Mouse (Mus musculus) cerebellum, adult 9-11 months (tissue): ENCODE measurements around the gene Slc38a6.
A peak's percentile ranks its signal among the peaks of the same experiment; 100 is the strongest.

Source experiments
- DNase-seq: peaks from one replicate; pipeline ENCODE4 v3.0.0; 2022

The Slc38a6 gene

GRCm38 (mm10) chr12:73324742-73325141 lies 38.2 kb downstream of the Slc38a6 start:
- no peak for DNase-seq

GRCm38 (mm10) chr12:73325181-73325580 lies 38.6 kb downstream of the Slc38a6 start:
- no peak for DNase-seq

GRCm38 (mm10) chr12:73325617-73326016 lies 39.0 kb downstream of the Slc38a6 start:
- DNase-seq, result no peak

- DNase-seq, result no peak
Measured at GRCm38 (mm10) chr12:73327381-73327780, 40.8 kb downstream of the Slc38a6 start.

- DNase-seq, result no peak
Measured at GRCm38 (mm10) chr12:73328448-73329167, 42.0 kb downstream of the Slc38a6 start.

GRCm38 (mm10) chr12:73330236-73330635 lies 43.7 kb downstream of the Slc38a6 start:
- no peak for DNase-seq

- no peak for DNase-seq
Measured at GRCm38 (mm10) chr12:73332701-73333100, 46.1 kb downstream of the Slc38a6 start.

GRCm38 (mm10) chr12:73334051-73334551 lies 47.5 kb downstream of the Slc38a6 start:
- no peak for DNase-seq

- DNase-seq, result no peak
Measured at GRCm38 (mm10) chr12:73337127-73337526, 50.5 kb downstream of the Slc38a6 start.

- DNase-seq, result no peak
Measured at GRCm38 (mm10) chr12:73340642-73341293, 54.2 kb downstream of the Slc38a6 start.

GRCm38 (mm10) chr12:73341703-73342663 lies 55.4 kb downstream of the Slc38a6 start:
- DNase-seq, result no peak

- DNase-seq, result no peak
Measured at GRCm38 (mm10) chr12:73344300-73344699, 57.7 kb downstream of the Slc38a6 start.

GRCm38 (mm10) chr12:73345157-73345556 lies 58.6 kb downstream of the Slc38a6 start:
- DNase-seq, result no peak

GRCm38 (mm10) chr12:73347202-73347601 lies 60.6 kb downstream of the Slc38a6 start:
- DNase-seq, result no peak

- DNase-seq, result no peak
Measured at GRCm38 (mm10) chr12:73350466-73350865, 63.9 kb downstream of the Slc38a6 start.

- no peak for DNase-seq
Measured at GRCm38 (mm10) chr12:73350982-73351381, 64.4 kb downstream of the Slc38a6 start.

- no peak for DNase-seq
Measured at GRCm38 (mm10) chr12:73351746-73352145, 65.2 kb downstream of the Slc38a6 start.

- peak; percentile 24 for DNase-seq
Measured at GRCm38 (mm10) chr12:73353362-73353761, 66.8 kb downstream of the Slc38a6 start.

- DNase-seq, result no peak
Measured at GRCm38 (mm10) chr12:73354521-73354920, 67.9 kb downstream of the Slc38a6 start.

GRCm38 (mm10) chr12:73355084-73355775 lies 68.7 kb downstream of the Slc38a6 start:
- peak; percentile 17 for DNase-seq

GRCm38 (mm10) chr12:73356696-73357095 lies 70.1 kb downstream of the Slc38a6 start:
- no peak for DNase-seq

- DNase-seq, result no peak
Measured at GRCm38 (mm10) chr12:73357311-73357710, 70.7 kb downstream of the Slc38a6 start.
